Mouse (Mus musculus) liver, postnatal 0 days (tissue): ENCODE data around the gene Sult4a1.

ENCODE experiments used
- CTCF ChIP-seq: sonication (generic); IDR thresholded peaks from 2 replicates; pipeline ENCODE4 v1.5.1; 2016; ENCODE audit warnings: antibody characterized with exemption, low read depth
- EP300 ChIP-seq: IDR thresholded peaks from 2 replicates; pipeline ENCODE4 v1.6.1; 2016; ENCODE audit warnings: antibody characterized with exemption, low read depth, mild to moderate bottlenecking

DNA sequence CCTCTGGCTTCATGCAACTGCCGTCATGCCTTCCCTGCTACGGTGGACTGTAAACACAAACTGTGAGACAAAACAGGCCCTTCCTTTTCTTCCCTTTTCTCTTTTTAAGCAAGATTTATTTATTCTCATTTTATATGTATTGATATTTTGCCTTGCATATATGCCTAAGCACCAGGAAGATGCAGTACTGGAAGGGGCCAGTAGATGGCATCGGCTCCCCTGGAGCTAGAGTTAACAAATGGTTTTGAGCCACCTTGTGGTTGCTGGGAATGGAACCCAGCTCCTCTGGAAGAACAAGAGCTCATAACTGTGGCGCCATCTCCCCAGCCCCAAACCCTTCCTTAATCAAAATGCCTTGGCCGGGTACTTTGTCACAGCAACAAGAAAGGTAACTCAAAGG, 29.9 kb upstream of the Sult4a1 start:
- TF ChIP-seq CTCF (peak; percentile 78), EP300 (no peak)
